Mouse (Mus musculus): ENCODE data around the gene Iscu.

DNA sequence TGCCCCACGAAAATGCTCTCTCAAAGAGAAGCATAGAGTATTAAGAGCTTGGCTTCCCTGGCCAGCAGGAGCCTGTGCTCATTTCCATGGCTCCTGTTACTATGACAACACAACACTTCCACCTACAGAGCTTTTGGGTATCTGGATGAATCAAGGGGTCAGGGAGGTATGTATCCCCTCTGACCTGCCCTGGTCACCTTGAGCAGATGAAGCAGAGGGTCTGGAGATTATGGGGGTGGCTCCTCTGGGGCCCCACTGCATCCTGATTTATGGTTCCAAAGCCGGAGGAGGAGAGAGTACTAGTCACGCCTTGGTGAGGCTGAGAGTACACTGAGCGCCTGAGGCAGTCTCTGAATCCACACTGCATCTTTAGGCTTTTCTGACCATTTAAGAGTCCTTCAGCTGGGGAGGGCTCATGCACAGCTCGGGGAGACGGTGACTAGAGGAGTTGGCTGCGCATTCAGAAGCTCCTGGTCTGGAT lies 41.9 kb upstream of the Iscu start:
- TF ChIP-seq POLR2A (IDR thresholded peaks at IDR 0.05; ENCODE audit: control insufficient read depth, low read depth, low read length) (no peak), CTCF (IDR thresholded peaks at IDR 0.05; ENCODE audit: control insufficient read depth, insufficient read depth, insufficient replicate concordance, low read depth, low read length) (no peak)
